Mouse (Mus musculus): Measurements from ENCODE around the gene Gm43064. TPM values are rescaled to one million over a fixed set of nuclear protein-coding genes. Genes with fewer than 3 reads are reported as not detected.

Gene Gm43064
- polyA plus RNA-seq, 1 experiment from 2014 or later = 0.18 TPM

GRCm38 (mm10) chr3:103850644-103851363 is 41.4 kb downstream of the Gm43064 start:
- 84% methylated on average over 9 of the region's 9 CpGs for WGBS
- Histone ChIP-seq H3K4me1 (no peaks in the 10 kb centered on the region), H3K9me3 (replicated peaks) (no peaks in the 10 kb centered on the region), H3K27ac (no peak overlapping the region), H3K36me3 (no peaks in the 10 kb centered on the region), H3K4me3 (no peak overlapping the region), H3K27me3 (ENCODE audit: low read depth, poor library complexity, severe bottlenecking) (no peaks in the 10 kb centered on the region)
- no peak for DNase-seq (ENCODE audit: low spot score)

GRCm38 (mm10) chr3:103851481-103851880 is 42.1 kb downstream of the Gm43064 start:
- H3K27me3 ChIP-seq (ENCODE audit: low read depth, poor library complexity, severe bottlenecking) = no peaks in the 10 kb centered on the region
- H3K4me3 ChIP-seq = no peak overlapping the region
- 93% methylated on average over 6 of the region's 6 CpGs for WGBS
- DNase-seq (ENCODE audit: low spot score) = no peak
- no peaks in the 10 kb centered on the region for H3K4me1 ChIP-seq
- H3K9me3 ChIP-seq (replicated peaks) = no peaks in the 10 kb centered on the region
- H3K36me3 ChIP-seq = no peaks in the 10 kb centered on the region
- no peak overlapping the region for H3K27ac ChIP-seq

- Histone ChIP-seq H3K4me1 (no peaks in the 10 kb centered on the region), H3K27ac (no peak overlapping the region), H3K4me3 (no peak overlapping the region), H3K27me3 (ENCODE audit: low read depth, poor library complexity, severe bottlenecking) (no peaks in the 10 kb centered on the region), H3K36me3 (no peaks in the 10 kb centered on the region), H3K9me3 (replicated peaks) (no peaks in the 10 kb centered on the region)
- no peak for DNase-seq (ENCODE audit: low spot score)
- WGBS = 90% methylated on average over 8 of the region's 8 CpGs
Measured at GRCm38 (mm10) chr3:103851882-103852281, 42.5 kb downstream of the Gm43064 start.

GRCm38 (mm10) chr3:103852565-103853299 is 43.4 kb downstream of the Gm43064 start:
- Histone ChIP-seq H3K9me3 (replicated peaks) (no peaks in the 10 kb centered on the region), H3K4me1 (no peaks in the 10 kb centered on the region), H3K27me3 (ENCODE audit: low read depth, poor library complexity, severe bottlenecking) (no peaks in the 10 kb centered on the region), H3K36me3 (no peaks in the 10 kb centered on the region), H3K27ac (no peak overlapping the region), H3K4me3 (no peak overlapping the region)
- 74% methylated on average over 3 of the region's 3 CpGs for WGBS
- no peak for DNase-seq (ENCODE audit: low spot score)

DNA sequence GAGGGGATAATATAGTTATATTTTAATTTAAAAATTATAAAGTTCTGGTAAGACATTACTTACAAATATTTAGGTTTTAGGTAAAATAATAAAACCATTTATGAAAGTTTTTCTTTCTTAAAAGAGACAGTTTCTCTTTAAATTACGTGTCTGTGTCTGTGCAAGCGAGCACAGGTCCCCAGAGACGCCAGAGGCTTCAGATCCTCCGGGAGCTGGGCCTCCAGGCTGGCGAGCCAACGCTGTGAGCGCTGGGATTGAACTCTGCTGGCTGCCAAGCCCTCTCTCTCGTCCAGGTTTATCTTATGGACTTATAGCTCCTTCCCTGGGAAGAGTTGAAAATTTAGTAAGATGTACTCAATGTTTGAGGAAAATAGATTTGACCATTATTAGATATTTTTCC is 44.4 kb downstream of the Gm43064 start:
- Histone ChIP-seq H3K27ac (no peak overlapping the region), H3K36me3 (no peaks in the 10 kb centered on the region), H3K9me3 (replicated peaks) (no peaks in the 10 kb centered on the region), H3K4me1 (no peaks in the 10 kb centered on the region), H3K27me3 (ENCODE audit: low read depth, poor library complexity, severe bottlenecking) (no peaks in the 10 kb centered on the region), H3K4me3 (no peak overlapping the region)
- WGBS = 81% methylated on average over 8 of the region's 8 CpGs
- DNase-seq (ENCODE audit: low spot score) = no peak

- H3K4me3 ChIP-seq = no peak overlapping the region
Measured at GRCm38 (mm10) chr3:103857036-103857805, 47.8 kb downstream of the Gm43064 start.

GRCm38 (mm10) chr3:103857977-103858563 is 48.7 kb downstream of the Gm43064 start:
- no peaks in the 10 kb centered on the region for H3K27me3 ChIP-seq (ENCODE audit: low read depth, poor library complexity, severe bottlenecking)
- H3K4me3 ChIP-seq = no peak overlapping the region
- DNase-seq (ENCODE audit: low spot score) = no peak
- no peaks in the 10 kb centered on the region for H3K9me3 ChIP-seq (replicated peaks)
- 92% methylated on average over 6 of the region's 6 CpGs for WGBS
- H3K4me1 ChIP-seq = no peaks in the 10 kb centered on the region
- no peaks in the 10 kb centered on the region for H3K36me3 ChIP-seq
- H3K27ac ChIP-seq = no peak overlapping the region

More at GRCm38 (mm10) chr3:103857036-103857805, 47.8 kb downstream of the Gm43064 start:
- Histone ChIP-seq H3K4me1 (no peaks in the 10 kb centered on the region), H3K36me3 (no peaks in the 10 kb centered on the region), H3K27me3 (ENCODE audit: low read depth, poor library complexity, severe bottlenecking) (no peaks in the 10 kb centered on the region), H3K27ac (no peak overlapping the region), H3K9me3 (replicated peaks) (no peaks in the 10 kb centered on the region)
- 94% methylated on average over 7 of the region's 7 CpGs for WGBS
- no peak for DNase-seq (ENCODE audit: low spot score)

DNA sequence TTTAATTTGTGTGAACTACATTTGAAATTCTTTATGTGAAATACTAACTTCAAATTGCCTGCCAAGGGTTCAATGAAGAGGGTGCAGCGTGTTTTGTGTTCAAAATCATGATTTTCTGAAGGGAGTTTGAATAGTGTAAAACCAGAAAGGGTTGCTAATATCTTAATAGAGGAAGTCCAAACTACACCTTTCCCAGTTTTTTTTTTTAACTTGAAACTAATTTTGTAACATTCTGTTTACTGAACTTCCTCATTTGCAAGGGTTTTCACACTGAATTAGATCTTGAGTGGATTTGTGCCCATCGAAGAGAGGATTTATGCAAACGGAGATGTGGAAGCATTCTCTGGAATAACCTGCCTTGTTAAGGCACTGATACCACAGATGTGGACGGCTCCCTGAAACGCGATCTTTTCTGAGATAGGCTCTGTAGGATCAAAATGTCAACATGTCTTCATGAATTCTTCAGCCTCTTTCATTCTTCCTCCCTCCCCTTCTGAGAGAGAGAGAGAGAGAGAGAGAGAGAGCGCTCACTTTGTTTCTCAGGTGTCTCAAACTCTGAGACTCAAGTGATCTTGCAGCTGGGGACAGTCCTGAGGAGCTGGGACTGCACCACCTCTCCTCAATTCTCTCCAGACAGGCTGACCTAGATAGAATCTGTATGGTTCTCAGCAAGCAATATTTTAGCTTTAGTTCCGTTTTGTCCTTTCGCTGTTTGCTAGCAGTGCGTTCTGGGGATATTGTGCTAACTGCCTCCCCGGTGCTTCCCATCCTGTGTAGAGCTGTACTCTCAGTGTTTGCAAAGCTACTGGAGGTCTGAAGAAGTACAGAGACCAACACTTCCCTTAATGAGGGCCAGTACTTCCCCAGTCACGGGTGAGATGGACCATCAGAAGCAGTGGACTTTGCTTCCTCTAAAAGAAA is 49.8 kb downstream of the Gm43064 start, which contains the start of gene Ptpn22:
TSS of gene Ptpn22 (plus strand) at position 915 of the 921 bp plus-strand sequence.
- Histone ChIP-seq H3K27me3 (ENCODE audit: low read depth, poor library complexity, severe bottlenecking) (no peaks in the 10 kb centered on the region), H3K27ac (no peak within 1 kb of the TSS), H3K4me1 (no peaks in the 10 kb centered on the region), H3K4me3 (no peak within 1 kb of the TSS), H3K36me3 (no peaks in the 10 kb centered on the region), H3K9me3 (replicated peaks) (no peaks in the 10 kb centered on the region)
- 82% methylated on average over 12 of the region's 12 CpGs for WGBS
- no peak for DNase-seq (ENCODE audit: low spot score)

DNA sequence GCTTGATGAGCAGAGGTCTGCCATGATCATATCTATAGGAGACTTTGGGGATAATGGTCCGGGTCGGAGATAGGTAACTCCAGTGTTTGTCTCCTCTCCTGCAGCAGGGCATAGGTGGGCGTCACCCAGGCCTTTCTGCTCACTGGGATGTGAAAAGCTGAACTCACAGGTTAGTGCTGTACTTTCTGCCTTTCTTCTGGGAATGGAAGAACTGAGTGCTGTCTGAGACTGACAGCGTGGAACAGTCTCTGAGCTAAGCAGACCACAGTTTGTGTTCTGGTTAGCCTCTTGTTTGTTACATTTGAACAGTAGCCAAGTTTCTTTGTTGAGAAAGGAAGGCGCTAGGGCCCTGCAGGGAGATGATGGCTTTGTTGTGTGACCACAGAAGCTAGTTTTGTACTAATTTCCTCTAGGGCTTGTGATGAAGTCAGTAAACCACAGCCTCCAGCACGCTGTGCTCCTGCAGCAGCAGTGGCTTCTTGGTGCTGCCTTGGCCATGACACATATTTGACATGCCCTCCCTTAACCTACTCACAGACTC is 50.5 kb downstream of the Gm43064 start:
- H3K4me1 ChIP-seq = no peaks in the 10 kb centered on the region
- H3K36me3 ChIP-seq = no peaks in the 10 kb centered on the region
- 83% methylated on average over 6 of the region's 6 CpGs for WGBS
- no peaks in the 10 kb centered on the region for H3K27me3 ChIP-seq (ENCODE audit: low read depth, poor library complexity, severe bottlenecking)
- H3K4me3 ChIP-seq = no peak overlapping the region
- H3K27ac ChIP-seq = no peak overlapping the region
- no peak for DNase-seq (ENCODE audit: low spot score)
- H3K9me3 ChIP-seq (replicated peaks) = no peaks in the 10 kb centered on the region

DNA sequence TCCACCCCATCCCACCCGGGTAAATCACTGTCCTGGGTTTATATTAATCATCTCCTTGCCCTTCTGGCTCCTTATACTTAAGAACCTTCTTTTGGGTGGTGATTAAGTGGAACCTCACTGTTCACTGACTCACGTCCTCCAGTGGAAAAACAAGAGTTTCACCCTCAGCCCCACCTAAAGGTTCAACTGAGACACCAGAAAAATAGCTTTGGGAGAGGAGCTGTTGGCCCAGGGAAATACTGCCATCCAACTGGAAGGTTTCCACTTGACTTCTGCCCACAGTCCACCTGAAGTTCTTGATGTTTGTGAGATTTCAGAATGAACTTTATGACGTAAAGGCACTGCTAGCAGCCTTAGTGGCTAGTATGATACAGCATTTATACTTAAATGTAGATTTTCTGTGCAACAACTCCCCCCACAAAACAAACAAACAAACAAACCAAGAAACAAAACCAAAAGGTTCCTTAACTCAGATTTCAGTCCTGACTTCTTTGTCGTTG is 53.4 kb downstream of the Gm43064 start:
- Histone ChIP-seq H3K4me1 (no peaks in the 10 kb centered on the region), H3K27me3 (ENCODE audit: low read depth, poor library complexity, severe bottlenecking) (no peaks in the 10 kb centered on the region), H3K9me3 (replicated peaks) (no peaks in the 10 kb centered on the region), H3K27ac (no peak overlapping the region), H3K36me3 (no peaks in the 10 kb centered on the region), H3K4me3 (no peak overlapping the region)
- 77% methylated on average over 4 of the region's 4 CpGs for WGBS
- no peak for DNase-seq (ENCODE audit: low spot score)

- WGBS = 91% methylated on average over 6 of the region's 6 CpGs
- no peak for DNase-seq (ENCODE audit: low spot score)
- Histone ChIP-seq H3K27ac (no peak overlapping the region), H3K27me3 (ENCODE audit: low read depth, poor library complexity, severe bottlenecking) (no peaks in the 10 kb centered on the region), H3K4me1 (no peaks in the 10 kb centered on the region), H3K4me3 (no peak overlapping the region), H3K9me3 (replicated peaks) (no peaks in the 10 kb centered on the region), H3K36me3 (no peaks in the 10 kb centered on the region)
Measured at GRCm38 (mm10) chr3:103864200-103864599, 54.8 kb downstream of the Gm43064 start.

All from limb, embryonic 10.5 days (tissue).